Mouse (Mus musculus) 3T3-L1 (cell line): ENCODE measurements around the gene Esr2.
"Not testable (repeated sequence)": the region's sequence is repeated elsewhere in the genome, so short reads cannot be mapped to it uniquely, and the experiment has no call there.

Source experiments
- DNase-seq: peaks from one replicate; pipeline ENCODE4 v3.0.0-alpha.2; 2015; ENCODE audit warnings: low read depth, low spot score

Gene Esr2

GRCm38 (mm10) chr12:76165641-76166040 lies 11.4 kb downstream of the Esr2 start:
- DNase-seq, result no peak

- not testable (repeated sequence) for DNase-seq
Observed at GRCm38 (mm10) chr12:76152389-76152788, 24.7 kb downstream of the Esr2 start.

DNA sequence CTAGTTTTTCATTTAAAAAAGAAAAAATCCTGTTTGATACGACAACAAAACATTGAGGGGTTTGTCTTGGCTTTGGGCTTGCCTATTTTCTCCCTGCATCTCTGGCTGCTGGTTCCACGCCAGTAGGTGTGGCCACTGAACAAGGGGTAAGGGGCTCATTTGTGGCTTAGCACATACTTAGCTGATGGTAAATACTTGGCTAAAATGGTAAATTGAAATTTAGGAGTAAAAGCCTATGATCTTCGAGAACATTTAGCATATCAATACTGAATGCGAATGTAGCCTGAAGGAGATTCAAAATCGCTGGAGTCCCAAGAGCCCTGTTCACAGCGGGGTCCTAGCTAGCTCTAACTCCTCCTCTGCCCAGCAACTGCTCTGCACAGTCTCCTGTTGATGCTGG lies 40.4 kb downstream of the Esr2 start:
- DNase-seq, result no peak

DNA sequence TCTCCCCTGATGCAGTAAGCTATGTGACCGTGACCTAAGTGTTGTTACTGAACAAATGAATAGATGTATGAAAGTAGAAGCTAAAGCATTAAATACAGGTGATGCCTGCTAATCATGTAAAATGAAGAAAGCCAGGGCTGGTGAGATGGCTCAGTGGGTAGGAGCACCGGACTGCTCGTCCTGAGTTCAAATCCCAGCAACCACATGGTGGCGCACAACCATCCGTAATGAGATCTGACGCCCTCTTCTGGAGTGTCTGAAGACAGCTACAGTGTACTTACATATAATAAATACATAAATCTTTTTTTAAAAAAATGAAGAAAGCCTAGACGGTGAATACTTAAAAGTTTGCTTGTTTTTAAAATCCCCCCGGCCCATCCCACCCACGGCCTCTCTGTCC lies 44.0 kb downstream of the Esr2 start:
- DNase-seq, result not testable (repeated sequence)

DNA sequence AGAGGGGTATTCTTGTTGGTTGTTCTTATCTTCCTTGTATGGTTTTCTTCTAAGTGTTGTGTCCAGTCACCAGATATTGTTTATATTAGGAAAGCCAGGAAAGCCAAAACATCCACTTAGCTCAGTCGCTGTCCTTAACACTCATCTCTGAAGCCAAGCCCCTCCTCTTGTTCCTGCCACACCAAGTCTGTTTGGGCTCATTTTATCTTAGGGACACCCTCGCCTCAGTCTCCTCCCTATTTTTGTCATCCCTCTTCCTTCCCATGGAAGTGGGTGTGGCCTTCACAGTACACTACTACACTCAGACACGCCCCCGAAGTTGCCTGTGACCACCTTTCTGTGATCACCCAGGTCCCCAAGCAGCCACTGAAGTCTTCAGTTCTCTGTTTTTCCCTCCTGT lies 44.5 kb downstream of the Esr2 start:
- DNase-seq, result no peak

GRCm38 (mm10) chr12:76130891-76131290 lies 46.2 kb downstream of the Esr2 start:
- no peak for DNase-seq

- DNase-seq, result peak; percentile 29
Observed at GRCm38 (mm10) chr12:76130281-76130680, 46.8 kb downstream of the Esr2 start.

DNA sequence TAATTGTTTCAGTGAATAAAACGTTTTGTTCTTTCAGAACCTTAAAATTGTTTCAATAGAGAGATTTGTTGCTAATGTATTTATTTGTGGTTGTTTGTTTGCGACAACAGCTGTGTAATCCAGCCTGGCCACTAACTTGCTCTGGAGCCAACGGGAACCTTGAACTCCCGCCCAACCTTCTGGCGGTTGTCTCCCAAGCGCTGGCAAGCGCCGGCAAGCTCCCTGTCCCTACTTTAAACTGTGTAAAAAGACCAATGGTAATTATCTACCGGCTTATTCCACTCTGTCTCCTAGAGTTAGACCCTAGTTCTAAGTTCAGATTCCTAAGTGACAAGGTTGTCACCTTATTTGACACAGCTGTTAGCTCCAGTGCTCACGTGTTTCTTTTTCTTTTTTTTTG lies 48.2 kb downstream of the Esr2 start:
- no peak for DNase-seq

GRCm38 (mm10) chr12:76128306-76128705 lies 48.8 kb downstream of the Esr2 start:
- peak; percentile 25 for DNase-seq

- DNase-seq, result no peak
Observed at GRCm38 (mm10) chr12:76123223-76123622, 53.8 kb downstream of the Esr2 start.

- peak; percentile 71 for DNase-seq
Observed at GRCm38 (mm10) chr12:76117632-76118153, 59.4 kb downstream of the Esr2 start.

DNA sequence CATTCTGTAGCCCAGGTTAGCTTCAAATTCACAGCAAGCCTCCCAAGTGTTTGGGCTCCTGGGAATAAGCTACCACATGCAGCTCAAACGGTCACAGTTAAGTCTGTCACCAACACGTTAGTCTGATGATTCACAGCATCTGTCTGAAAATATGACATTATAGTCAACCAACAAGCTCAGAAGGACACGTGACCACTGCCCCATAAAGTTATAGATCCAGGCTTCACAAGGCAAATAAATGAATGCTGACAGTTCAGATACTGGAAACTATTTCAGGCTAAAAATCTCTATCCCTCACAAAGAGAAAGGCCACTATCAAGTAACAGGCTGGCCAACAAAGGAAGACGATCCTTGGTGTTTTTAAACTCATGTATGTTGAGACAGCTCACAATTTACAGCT lies 60.5 kb downstream of the Esr2 start:
- DNase-seq, result no peak

DNA sequence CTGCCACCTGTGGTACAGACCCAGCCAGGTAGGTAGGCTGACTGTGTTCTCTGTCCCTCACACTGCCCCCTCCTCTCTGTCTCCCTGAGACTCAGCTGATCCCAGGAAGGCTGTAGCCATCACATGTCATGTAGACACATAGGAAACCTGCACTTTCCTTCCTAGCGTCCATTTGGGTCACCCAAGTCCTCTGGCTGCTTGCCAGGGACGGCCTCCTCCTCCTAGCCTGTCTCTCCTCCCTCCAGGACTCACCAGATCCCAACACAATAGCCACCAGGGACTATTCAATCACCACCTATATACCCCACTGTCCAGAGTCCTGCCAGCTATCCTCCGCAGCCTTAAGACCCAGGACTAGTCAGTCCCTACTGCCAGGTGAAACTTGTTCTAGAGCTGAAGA lies 66.0 kb downstream of the Esr2 start:
- no peak for DNase-seq

GRCm38 (mm10) chr12:76109646-76110405 lies 67.2 kb downstream of the Esr2 start:
- DNase-seq, result no peak

- DNase-seq, result no peak
Observed at GRCm38 (mm10) chr12:76104596-76105351, 72.3 kb downstream of the Esr2 start.

DNA sequence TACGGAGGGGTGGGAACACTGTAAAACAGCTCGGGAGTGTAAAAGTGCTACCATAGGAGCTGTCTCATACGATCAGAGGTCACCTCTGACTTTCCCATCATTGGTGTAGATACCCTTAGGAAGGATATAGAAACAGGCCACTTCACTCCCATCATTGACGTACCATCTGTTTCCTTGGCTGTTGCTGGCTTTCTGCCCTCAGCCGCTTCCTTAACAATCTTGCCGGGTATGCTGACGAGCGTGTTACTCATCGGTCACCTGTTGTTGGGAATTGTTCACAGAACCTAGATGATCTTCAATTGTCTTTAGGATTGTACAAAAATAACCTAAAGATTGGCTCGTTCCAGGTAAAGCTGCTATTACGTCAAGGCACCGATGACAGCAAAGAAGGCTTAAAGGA lies 74.4 kb downstream of the Esr2 start:
- DNase-seq, result no peak

GRCm38 (mm10) chr12:76095117-76096035 lies 81.7 kb downstream of the Esr2 start:
- no peak for DNase-seq

- DNase-seq, result no peak
Observed at GRCm38 (mm10) chr12:76093613-76094588, 83.2 kb downstream of the Esr2 start.

DNA sequence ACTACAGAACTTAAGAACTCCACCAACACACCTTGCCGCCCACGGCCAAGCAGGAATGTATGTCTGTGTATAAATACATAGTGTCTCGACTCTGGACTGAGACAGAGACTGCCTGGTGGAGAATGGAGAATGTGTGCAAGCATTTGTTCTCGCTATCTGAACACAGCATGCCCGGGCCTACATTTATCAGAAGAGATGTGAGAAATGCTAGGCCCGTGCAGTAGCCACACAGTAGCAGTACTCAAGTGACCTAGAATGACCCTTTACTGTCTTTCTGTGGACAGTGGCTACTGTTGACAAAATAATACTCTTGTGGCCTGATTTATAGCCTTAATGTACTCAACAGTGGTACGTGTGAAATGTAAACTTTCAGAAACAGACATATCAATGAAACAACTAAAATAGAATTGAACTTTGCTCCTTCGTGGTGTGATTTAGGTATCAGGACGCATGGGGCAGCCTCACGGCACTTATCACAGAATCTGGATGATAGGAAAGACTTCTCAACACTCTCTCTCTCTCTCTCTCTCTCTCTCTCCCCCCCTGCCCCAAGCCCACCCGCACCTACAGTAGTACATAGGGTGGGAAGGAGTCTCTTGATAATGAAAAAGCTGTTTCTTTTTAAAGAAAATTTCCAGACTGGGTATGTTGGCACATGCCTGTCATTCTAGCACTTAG lies 84.1 kb downstream of the Esr2 start:
- DNase-seq, result no peak

GRCm38 (mm10) chr12:76087025-76087424 lies 90.0 kb downstream of the Esr2 start:
- DNase-seq, result no peak
